Mouse (Mus musculus): ENCODE measurements around the gene H2-Aa.
"Not testable (repeated sequence)": the region's sequence is repeated elsewhere in the genome, so short reads cannot be mapped to it uniquely, and the experiment has no call there.

- TF ChIP-seq GATA1, TAL1 (IDR thresholded peaks at IDR 0.05; ENCODE audit: low read length): not testable (repeated sequence)
These were observed 22.9 kb upstream of the H2-Aa start for GRCm38 (mm10) chr17:34310526-34310925.

Data from erythroblast, embryonic 14.5 days (primary cell).